Mouse (Mus musculus) embryonic fibroblast, embryonic 13.5 days (primary cell): ENCODE results near the gene Hoxc6.

ENCODE experiments used
- CTCF ChIP-seq: IDR thresholded peaks from 2 replicates; pipeline ENCODE4 v1.5.1; 2011; ENCODE audit warnings: mild to moderate bottlenecking, control low read depth, low read length, moderate library complexity, borderline replicate concordance; ENCODE audit not compliant: insufficient read depth
- POLR2A ChIP-seq: IDR thresholded peaks from 2 replicates; pipeline ENCODE4 v1.6.1; 2011; ENCODE audit warnings: low read depth, mild to moderate bottlenecking, control low read depth, low read length, moderate library complexity

DNA sequence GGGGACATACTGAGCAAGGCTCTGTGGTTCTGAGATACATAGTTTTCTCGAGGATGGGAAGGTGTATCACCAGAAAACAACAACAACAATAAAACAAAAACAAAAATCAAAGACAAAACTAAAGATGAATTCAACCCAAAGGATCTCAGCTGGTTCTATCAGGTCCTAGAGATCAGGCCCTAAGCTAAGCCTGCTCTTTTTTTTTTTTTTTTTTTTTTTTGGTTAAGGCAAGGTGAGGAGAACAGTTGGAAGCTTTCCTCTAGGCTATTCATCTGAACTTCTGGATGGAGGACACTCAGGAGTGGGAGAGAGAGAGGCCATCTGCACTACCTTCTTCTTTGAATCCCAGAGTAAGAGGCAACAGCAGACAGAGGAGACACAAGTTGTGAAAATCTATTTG lies 39.5 kb downstream of the Hoxc6 start:
- TF ChIP-seq POLR2A = no peak
- TF ChIP-seq CTCF = no peak
